Mouse (Mus musculus): Measurements from ENCODE around the gene Fxn.

DNA sequence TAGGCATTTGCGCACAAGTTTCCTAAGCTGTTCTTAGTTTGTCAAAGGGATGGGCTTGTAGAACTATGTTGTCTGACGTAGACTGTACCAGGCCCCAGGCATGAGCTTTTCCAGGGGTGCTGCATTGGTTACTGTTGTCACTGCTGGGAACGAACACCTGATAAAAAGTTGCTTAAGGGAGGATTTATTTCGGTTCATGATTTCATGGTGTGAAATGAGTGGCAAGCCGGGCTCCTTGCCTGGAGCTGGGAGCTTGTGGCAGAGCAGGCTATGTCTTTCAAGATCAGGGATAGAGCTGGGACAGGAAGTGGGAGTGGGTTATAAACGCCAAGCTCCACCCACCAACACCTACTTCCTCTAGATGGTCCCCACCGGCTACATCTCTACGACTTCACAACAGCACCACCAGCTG, 41.5 kb upstream of the Fxn start:
- TF ChIP-seq POLR2A (IDR thresholded peaks at IDR 0.05; ENCODE audit: low read depth, low read length), result no peak
- TF ChIP-seq CTCF (conservative IDR thresholded peaks at IDR 0.05; ENCODE audit: insufficient read depth, insufficient read length, low read depth, low read length), result no peak

Data from kidney, adult 2 months (tissue).